Comparison of ENCODE assay signal across 8 mouse cellular contexts in genomic region chr2:9874467-9875219, GRCm38 (mm10). TPM values are rescaled to one million over a fixed set of nuclear protein-coding genes. Genes with fewer than 3 reads are reported as not detected.
DNase-seq lines count a peak whose midpoint lies in the region; ATAC-seq and TF ChIP-seq lines count a peak whose summit lies in the region.
"Had no signal": no experiment of that assay in that cellular context is flagged by ENCODE, and none has a peak within 500 bp of the region (broad histone marks: within the 10 kb centered on the region; RNA-seq: fewer than 3 reads in every experiment).

No protein-coding gene starts in this region.

- peaks cover 77% of the 10 kb centered on the region for H3K27me3 ChIP-seq in kidney, embryonic 16.5 days (ENCODE audit: insufficient read depth, low read length)
- peaks cover 97% of the 10 kb centered on the region for H3K27me3 ChIP-seq in liver, embryonic 13.5 days

- no peak for TF ChIP-seq POLR2A in embryonic fibroblast, embryonic 13.5 days (IDR thresholded peaks at IDR 0.05; ENCODE audit: low read depth, low read length)

- ATAC-seq in kidney, embryonic 16.5 days (ENCODE audit: low FRiP score, low TSS enrichment): no peak
- ATAC-seq in liver, embryonic 13.5 days (ENCODE audit: low read depth): no peak

- peak overlapping the region; percentile 81 for H3K27ac ChIP-seq in kidney, embryonic 16.5 days (ENCODE audit: low read length)
- no peak overlapping the region for H3K27ac ChIP-seq in embryonic fibroblast, embryonic 13.5 days (ENCODE audit: insufficient read depth, low read length)
- no peak overlapping the region for H3K27ac ChIP-seq in liver, embryonic 13.5 days

- TF ChIP-seq CTCF in embryonic fibroblast, embryonic 13.5 days (IDR thresholded peaks at IDR 0.05; ENCODE audit: borderline replicate concordance, insufficient read depth, low read length): no peak

- WGBS in kidney, embryonic 16.5 days: 17% methylated on average over 38 of the region's 39 CpGs
- WGBS in liver, embryonic 13.5 days (ENCODE audit: insufficient replicate concordance): 41% methylated on average over 39 of the region's 39 CpGs

- H3K4me3 ChIP-seq in kidney, embryonic 16.5 days (ENCODE audit: low read length): peak overlapping the region; percentile 55
- H3K4me3 ChIP-seq in embryonic fibroblast, embryonic 13.5 days (ENCODE audit: insufficient read depth, low read length): peak overlapping the region; percentile 2
- H3K4me3 ChIP-seq in liver, embryonic 13.5 days (replicated peaks): no peak overlapping the region

- H3K4me1 ChIP-seq in kidney, embryonic 16.5 days (ENCODE audit: insufficient read depth, low read length): peaks cover 12% of the 10 kb centered on the region; the same call in 1 of the 2 replicates
- 0 out of 2 replicates have a peak, but pooled peaks cover 7% of the 10 kb centered on the region for H3K4me1 ChIP-seq in embryonic fibroblast, embryonic 13.5 days (ENCODE audit: control insufficient read depth, insufficient read depth, low read length)
- peaks cover 25% of the 10 kb centered on the region for H3K4me1 ChIP-seq in liver, embryonic 13.5 days (replicated peaks)

- H3K36me3 ChIP-seq in kidney, embryonic 16.5 days (ENCODE audit: insufficient read depth, low read length): no peaks in the 10 kb centered on the region
- H3K36me3 ChIP-seq in liver, embryonic 13.5 days: no peaks in the 10 kb centered on the region

- peak overlapping the region; percentile 70 for H3K9ac ChIP-seq in kidney, embryonic 16.5 days (replicated peaks; ENCODE audit: low read length)
- H3K9ac ChIP-seq in liver, embryonic 13.5 days: no peak overlapping the region

- peak overlapping the region; percentile 90 for H3K4me2 ChIP-seq in kidney, embryonic 16.5 days (replicated peaks; ENCODE audit: low read depth, low read length)
- H3K4me2 ChIP-seq in liver, embryonic 13.5 days: peak overlapping the region; percentile 21

- no peak for DNase-seq in kidney, adult 11 months
- no peak for DNase-seq in liver, embryonic 13.5 days
- peak; percentile 26 to 37 for DNase-seq in thymus, postnatal 10 days (ENCODE audit: low spot score in 2 of 2)
- no peak for DNase-seq in adipocyte (ENCODE audit: low spot score)
- DNase-seq in cerebellum, postnatal 36 days: no peak

- no peaks in the 10 kb centered on the region for H3K9me3 ChIP-seq in kidney, embryonic 16.5 days (ENCODE audit: low read length)
- H3K9me3 ChIP-seq in liver, embryonic 13.5 days (replicated peaks): no peaks in the 10 kb centered on the region

RNA-seq across cellular contexts. Expression of gene 4930412O13Rik, which starts 6.4 kb away (rescaled TPM):
- 2.8 and 3.2 TPM in 2 replicates for polyA plus RNA-seq in kidney, embryonic 16.5 days (2015; fragmentation: Nextera tagmentation; extraction: Ambion mirVana)
- not detected in 2 replicates for polyA plus RNA-seq in embryonic fibroblast, embryonic 13.5 days (2011; ENCODE audit: insufficient read length, low read depth, missing spikeins)
- polyA plus RNA-seq in liver, embryonic 13.5 days (2015; fragmentation: Nextera tagmentation; extraction: Ambion mirVana): not detected in 2 replicates
- polyA plus RNA-seq: liver, adult 2 months had no signal

RNA-seq across cellular contexts. Expression of gene 9230102O04Rik, which starts 14.7 kb away (rescaled TPM):
- polyA plus RNA-seq in kidney, embryonic 16.5 days (2015; fragmentation: Nextera tagmentation; extraction: Ambion mirVana): 6.7 and 7.2 TPM in 2 replicates
- polyA plus RNA-seq in embryonic fibroblast, embryonic 13.5 days (2011; ENCODE audit: insufficient read length, low read depth, missing spikeins): not detected in 2 replicates
- not detected in 2 replicates for polyA plus RNA-seq in liver, embryonic 13.5 days (2015; fragmentation: Nextera tagmentation; extraction: Ambion mirVana)
- polyA plus RNA-seq: liver, adult 2 months had no signal

RNA-seq across cellular contexts. Expression of gene Gata3, which starts 15.2 kb away (rescaled TPM):
- polyA plus RNA-seq in kidney, embryonic 16.5 days (2015; fragmentation: Nextera tagmentation; extraction: Ambion mirVana): 103 and 117 TPM in 2 replicates
- 3.1 and 4.5 TPM in 2 replicates for polyA plus RNA-seq in embryonic fibroblast, embryonic 13.5 days (2011; ENCODE audit: insufficient read length, low read depth, missing spikeins)
- 1.5 TPM in 2 replicates for polyA plus RNA-seq in liver, embryonic 13.5 days (2015; fragmentation: Nextera tagmentation; extraction: Ambion mirVana)

Comparison
In these comparisons a context has a peak if more than half of its experiments do, and no peak if none do; other contexts are left out.
1. DNase-seq: peak in thymus, postnatal 10 days (2 of 2); none in kidney, adult 11 months (single experiment), liver, embryonic 13.5 days (single experiment), adipocyte (single experiment) and cerebellum, postnatal 36 days (0 of 2).
2. RNA of gene Gata3, which starts 15.2 kb away (polyA plus RNA-seq): 103 to 117 TPM in kidney, embryonic 16.5 days; 3.1 to 4.5 TPM in embryonic fibroblast, embryonic 13.5 days and 1.5 TPM in liver, embryonic 13.5 days; every median in the first group is over 10 times any median in the second.